Mouse (Mus musculus): ENCODE measurements at regions not wholly inside any gene's neighbourhood (a gene's known extent, or its start where the extent isn't known, plus 50 kb on each side); places are given as distances from the start of the nearest gene placed in this dataset.
A peak's percentile ranks its signal among the peaks of the same experiment; 100 is the strongest.

DNA sequence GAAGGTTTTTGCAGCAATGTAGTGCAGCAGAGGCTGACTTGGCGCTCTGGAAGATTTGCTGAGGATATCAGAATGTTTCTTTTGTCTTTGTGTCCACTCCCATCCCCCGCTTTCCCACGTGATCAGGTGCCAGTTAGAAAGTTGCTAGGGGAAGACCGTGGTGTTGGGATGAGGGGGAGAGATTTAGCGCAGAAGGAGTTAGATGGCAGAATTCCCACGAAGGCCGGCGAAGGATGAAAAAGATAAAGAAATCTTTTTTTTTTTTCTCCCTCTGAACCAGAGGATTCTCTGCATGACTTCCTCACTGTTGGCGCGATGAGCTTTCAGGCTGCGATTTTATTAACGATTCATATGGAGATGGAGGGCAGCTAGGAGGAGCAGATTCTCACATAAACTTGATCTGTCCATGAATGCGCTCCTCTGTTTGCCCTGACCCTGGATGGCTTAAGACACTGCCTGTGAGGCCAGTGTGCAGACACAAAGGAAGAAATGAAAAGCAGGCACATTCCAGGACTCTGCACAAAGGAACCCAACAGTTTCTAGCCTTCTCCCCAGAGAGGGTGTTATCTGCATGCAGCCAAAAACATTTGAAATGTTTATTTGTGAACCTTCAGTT is 201.5 kb downstream of the Gm11146 start:
- peaks cover 19% of the 10 kb centered on the region for H3K4me1 ChIP-seq (ENCODE audit: control insufficient read depth, insufficient read depth, low read length)
- H3K36me3 ChIP-seq (ENCODE audit: control insufficient read depth, insufficient read depth, low read length) = no peaks in the 10 kb centered on the region
- ATAC-seq (ENCODE audit: low FRiP score, low TSS enrichment) = peak; percentile 91
- no peaks in the 10 kb centered on the region for H3K9me3 ChIP-seq (ENCODE audit: control insufficient read depth, low read length)
- peak overlapping the region; percentile 55; the same call in 1 of the 2 replicates for H3K9ac ChIP-seq (ENCODE audit: low read depth, low read length)
- peak overlapping the region; percentile 27 for H3K4me3 ChIP-seq (ENCODE audit: low read length)
- 2% methylated on average over 13 of the region's 13 CpGs for WGBS
- peak overlapping the region; percentile 27 for H3K27ac ChIP-seq (ENCODE audit: low read depth, low read length)
- peak overlapping the region; percentile 50 for H3K4me2 ChIP-seq (replicated peaks; ENCODE audit: low read depth, low read length)
- H3K27me3 ChIP-seq (ENCODE audit: control insufficient read depth, insufficient read depth, low read length) = no peaks in the 10 kb centered on the region

DNA sequence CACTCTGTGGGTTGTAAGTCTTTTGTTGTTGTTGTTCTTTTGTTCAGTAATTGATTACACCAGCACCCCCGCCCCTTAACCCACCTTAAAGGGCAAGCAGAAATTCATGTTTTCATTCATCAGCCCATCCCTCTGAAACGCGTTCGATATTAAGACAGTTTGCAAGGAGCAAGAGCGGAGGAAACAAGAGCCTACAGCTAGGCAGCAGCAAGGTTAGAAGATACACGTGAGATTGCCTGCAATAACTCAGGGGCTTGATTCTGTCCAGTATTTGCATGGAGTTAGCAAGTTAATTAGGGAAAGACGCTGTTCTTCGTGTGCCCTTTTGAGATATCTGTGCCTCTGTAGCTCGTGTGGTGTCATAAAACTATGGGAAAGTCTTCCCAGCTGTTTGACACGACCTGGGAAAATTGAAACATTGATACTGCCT is 202.0 kb downstream of the Gm11146 start:
- H3K4me2 ChIP-seq (replicated peaks; ENCODE audit: low read depth, low read length) = peak overlapping the region; percentile 50
- H3K4me1 ChIP-seq (ENCODE audit: control insufficient read depth, insufficient read depth, low read length) = peaks cover 16% of the 10 kb centered on the region
- H3K27me3 ChIP-seq (ENCODE audit: control insufficient read depth, insufficient read depth, low read length) = no peaks in the 10 kb centered on the region
- peak overlapping the region; percentile 27 for H3K27ac ChIP-seq (ENCODE audit: low read depth, low read length)
- peak overlapping the region; percentile 27 for H3K4me3 ChIP-seq (ENCODE audit: low read length)
- 5% methylated on average over 10 of the region's 10 CpGs for WGBS
- peak overlapping the region; percentile 55; the same call in 1 of the 2 replicates for H3K9ac ChIP-seq (ENCODE audit: low read depth, low read length)
- no peaks in the 10 kb centered on the region for H3K36me3 ChIP-seq (ENCODE audit: control insufficient read depth, insufficient read depth, low read length)
- H3K9me3 ChIP-seq (ENCODE audit: control insufficient read depth, low read length) = no peaks in the 10 kb centered on the region
- peak; percentile 78 for ATAC-seq (ENCODE audit: low FRiP score, low TSS enrichment)

GRCm38 (mm10) chr16:77394054-77394716 is 207.7 kb downstream of the Gm11146 start:
- Histone ChIP-seq H3K36me3 (ENCODE audit: control insufficient read depth, insufficient read depth, low read length) (no peaks in the 10 kb centered on the region), H3K4me2 (replicated peaks; ENCODE audit: low read depth, low read length) (no peak overlapping the region), H3K4me3 (ENCODE audit: low read length) (no peak overlapping the region), H3K9ac (ENCODE audit: low read depth, low read length) (no peak overlapping the region), H3K27me3 (ENCODE audit: control insufficient read depth, insufficient read depth, low read length) (no peaks in the 10 kb centered on the region), H3K27ac (ENCODE audit: low read depth, low read length) (no peak overlapping the region), H3K4me1 (ENCODE audit: control insufficient read depth, insufficient read depth, low read length) (no peaks in the 10 kb centered on the region), H3K9me3 (ENCODE audit: control insufficient read depth, low read length) (no peaks in the 10 kb centered on the region)
- no peak for ATAC-seq (ENCODE audit: low FRiP score, low TSS enrichment)
- WGBS = 74% methylated on average over 3 of the region's 3 CpGs

GRCm38 (mm10) chr16:77393470-77393869 is 208.4 kb downstream of the Gm11146 start:
- Histone ChIP-seq H3K4me2 (replicated peaks; ENCODE audit: low read depth, low read length) (no peak overlapping the region), H3K9ac (ENCODE audit: low read depth, low read length) (no peak overlapping the region), H3K27ac (ENCODE audit: low read depth, low read length) (no peak overlapping the region), H3K4me1 (ENCODE audit: control insufficient read depth, insufficient read depth, low read length) (no peaks in the 10 kb centered on the region), H3K9me3 (ENCODE audit: control insufficient read depth, low read length) (no peaks in the 10 kb centered on the region), H3K27me3 (ENCODE audit: control insufficient read depth, insufficient read depth, low read length) (no peaks in the 10 kb centered on the region), H3K36me3 (ENCODE audit: control insufficient read depth, insufficient read depth, low read length) (no peaks in the 10 kb centered on the region), H3K4me3 (ENCODE audit: low read length) (no peak overlapping the region)
- 70% methylated on average over 5 of the region's 5 CpGs for WGBS
- ATAC-seq (ENCODE audit: low FRiP score, low TSS enrichment) = no peak

GRCm38 (mm10) chr16:77392205-77392604 is 209.7 kb downstream of the Gm11146 start:
- ATAC-seq (ENCODE audit: low FRiP score, low TSS enrichment) = no peak
- no peaks in the 10 kb centered on the region for H3K4me1 ChIP-seq (ENCODE audit: control insufficient read depth, insufficient read depth, low read length)
- H3K27ac ChIP-seq (ENCODE audit: low read depth, low read length) = no peak overlapping the region
- H3K4me3 ChIP-seq (ENCODE audit: low read length) = no peak overlapping the region
- no peak overlapping the region for H3K4me2 ChIP-seq (replicated peaks; ENCODE audit: low read depth, low read length)
- 75% methylated on average over 4 of the region's 4 CpGs for WGBS
- H3K9me3 ChIP-seq (ENCODE audit: control insufficient read depth, low read length) = no peaks in the 10 kb centered on the region
- H3K9ac ChIP-seq (ENCODE audit: low read depth, low read length) = no peak overlapping the region
- H3K27me3 ChIP-seq (ENCODE audit: control insufficient read depth, insufficient read depth, low read length) = no peaks in the 10 kb centered on the region
- no peaks in the 10 kb centered on the region for H3K36me3 ChIP-seq (ENCODE audit: control insufficient read depth, insufficient read depth, low read length)

GRCm38 (mm10) chr16:77384021-77384729 is 217.7 kb downstream of the Gm11146 start:
- Histone ChIP-seq H3K27me3 (ENCODE audit: control insufficient read depth, insufficient read depth, low read length) (no peaks in the 10 kb centered on the region), H3K36me3 (ENCODE audit: control insufficient read depth, insufficient read depth, low read length) (no peaks in the 10 kb centered on the region), H3K4me2 (replicated peaks; ENCODE audit: low read depth, low read length) (no peak overlapping the region), H3K4me3 (ENCODE audit: low read length) (no peak overlapping the region), H3K9me3 (ENCODE audit: control insufficient read depth, low read length) (no peaks in the 10 kb centered on the region), H3K9ac (ENCODE audit: low read depth, low read length) (no peak overlapping the region), H3K27ac (ENCODE audit: low read depth, low read length) (no peak overlapping the region), H3K4me1 (ENCODE audit: control insufficient read depth, insufficient read depth, low read length) (no peaks in the 10 kb centered on the region)
- ATAC-seq (ENCODE audit: low FRiP score, low TSS enrichment) = no peak
- 80% methylated on average over 6 of the region's 6 CpGs for WGBS

DNA sequence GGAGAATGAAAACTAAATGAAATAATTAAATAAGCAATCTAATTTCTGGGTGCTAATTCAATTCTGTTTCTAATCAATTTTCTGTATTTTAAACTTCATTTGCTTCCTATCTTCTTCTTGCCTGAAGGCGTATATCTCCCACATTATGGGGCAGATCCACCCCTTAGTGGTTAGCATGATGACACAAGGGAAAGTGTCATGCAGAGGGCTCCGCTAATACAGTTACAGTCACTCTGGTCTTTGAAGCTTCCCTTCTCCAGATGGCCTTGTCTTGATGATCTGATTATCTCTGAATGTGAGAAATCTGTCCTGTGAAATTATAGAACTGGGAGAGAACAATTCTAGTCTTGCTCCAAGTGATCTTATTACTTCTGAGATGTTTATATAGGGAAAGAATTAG is 219.1 kb downstream of the Gm11146 start:
- no peak for ATAC-seq (ENCODE audit: low FRiP score, low TSS enrichment)
- H3K36me3 ChIP-seq (ENCODE audit: control insufficient read depth, insufficient read depth, low read length) = no peaks in the 10 kb centered on the region
- no peaks in the 10 kb centered on the region for H3K4me1 ChIP-seq (ENCODE audit: control insufficient read depth, insufficient read depth, low read length)
- H3K27ac ChIP-seq (ENCODE audit: low read depth, low read length) = no peak overlapping the region
- H3K4me3 ChIP-seq (ENCODE audit: low read length) = no peak overlapping the region
- H3K27me3 ChIP-seq (ENCODE audit: control insufficient read depth, insufficient read depth, low read length) = no peaks in the 10 kb centered on the region
- WGBS = 86% methylated on average over 2 of the region's 2 CpGs
- H3K4me2 ChIP-seq (replicated peaks; ENCODE audit: low read depth, low read length) = no peak overlapping the region
- no peaks in the 10 kb centered on the region for H3K9me3 ChIP-seq (ENCODE audit: control insufficient read depth, low read length)
- no peak overlapping the region for H3K9ac ChIP-seq (ENCODE audit: low read depth, low read length)

- Histone ChIP-seq H3K36me3 (ENCODE audit: control insufficient read depth, insufficient read depth, low read length) (no peaks in the 10 kb centered on the region), H3K27ac (ENCODE audit: low read depth, low read length) (no peak overlapping the region), H3K4me1 (ENCODE audit: control insufficient read depth, insufficient read depth, low read length) (no peaks in the 10 kb centered on the region), H3K4me3 (ENCODE audit: low read length) (no peak overlapping the region), H3K4me2 (replicated peaks; ENCODE audit: low read depth, low read length) (no peak overlapping the region), H3K27me3 (ENCODE audit: control insufficient read depth, insufficient read depth, low read length) (no peaks in the 10 kb centered on the region), H3K9ac (ENCODE audit: low read depth, low read length) (no peak overlapping the region), H3K9me3 (ENCODE audit: control insufficient read depth, low read length) (no peaks in the 10 kb centered on the region)
- ATAC-seq (ENCODE audit: low FRiP score, low TSS enrichment) = no peak
- 90% methylated on average over 3 of the region's 3 CpGs for whole genome bisulfite sequencing
Observed at GRCm38 (mm10) chr16:77372768-77373167, 229.1 kb downstream of the Gm11146 start.

DNA sequence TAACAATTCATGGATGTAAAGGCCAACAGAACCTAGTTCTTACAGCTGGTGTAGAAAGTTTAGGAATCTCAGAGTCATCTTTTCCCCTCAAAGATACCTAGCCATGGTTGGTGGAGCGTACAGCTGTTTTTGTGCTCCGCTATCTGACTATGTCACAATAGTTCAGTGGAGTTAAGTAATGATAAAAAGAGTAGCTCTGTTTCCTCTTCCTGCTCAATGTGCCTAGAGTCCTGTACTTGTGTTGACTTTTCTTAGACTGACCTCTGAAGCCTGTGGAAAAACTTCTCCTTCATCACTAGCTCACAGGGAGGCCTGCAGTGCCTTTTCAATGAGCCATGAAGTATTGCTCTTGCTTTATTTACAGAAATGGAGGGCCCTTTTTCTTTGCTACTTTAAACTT is 232.1 kb downstream of the Gm11146 start:
- Histone ChIP-seq H3K4me2 (replicated peaks; ENCODE audit: low read depth, low read length) (no peak overlapping the region), H3K27me3 (ENCODE audit: control insufficient read depth, insufficient read depth, low read length) (no peaks in the 10 kb centered on the region), H3K27ac (ENCODE audit: low read depth, low read length) (no peak overlapping the region), H3K36me3 (ENCODE audit: control insufficient read depth, insufficient read depth, low read length) (no peaks in the 10 kb centered on the region), H3K4me1 (ENCODE audit: control insufficient read depth, insufficient read depth, low read length) (no peaks in the 10 kb centered on the region), H3K9ac (ENCODE audit: low read depth, low read length) (no peak overlapping the region), H3K4me3 (ENCODE audit: low read length) (no peak overlapping the region), H3K9me3 (ENCODE audit: control insufficient read depth, low read length) (no peaks in the 10 kb centered on the region)
- ATAC-seq (ENCODE audit: low FRiP score, low TSS enrichment) = no peak
- WGBS = 94% methylated on average over 2 of the region's 2 CpGs
